Mouse (Mus musculus) liver, embryonic 11.5 days (tissue): Measurements from ENCODE around the gene 1190005I06Rik. TPM values are rescaled to one million over a fixed set of nuclear protein-coding genes. Genes with fewer than 3 reads are reported as not detected.

ENCODE experiments used
- ATAC-seq: fragments of 200-750 bp; cut with Nextera tagmentation; replicated peaks from 2 replicates; pipeline ENCODE4 v1.8.0; 2017; ENCODE audit warnings: moderate number of reproducible peaks, mild to moderate bottlenecking, moderate TSS enrichment, moderate library complexity; ENCODE audit not compliant: low FRiP score
- DNase-seq: peaks from one replicate; pipeline ENCODE4 v3.0.0-alpha.2; 2017; ENCODE audit warnings: low spot score
- H3K27ac ChIP-seq: fragments of 300-500 bp; sonication (generic); 2 replicates; pipeline ENCODE4 v1.5.1; 2014; ENCODE audit warnings: mild to moderate bottlenecking, low read depth, low read length, control low read depth
- H3K27me3 ChIP-seq: fragments of 300-500 bp; sonication (generic); replicated peaks from 2 replicates; pipeline ENCODE4 v1.6.1; 2014; ENCODE audit warnings: low read length, mixed read lengths; ENCODE audit not compliant: control insufficient read depth, insufficient read depth
- H3K36me3 ChIP-seq: fragments of 300-500 bp; sonication (generic); 2 replicates; pipeline ENCODE4 v1.6.1; 2014; ENCODE audit warnings: mild to moderate bottlenecking, low read length, moderate library complexity, mixed read lengths; ENCODE audit not compliant: control insufficient read depth, insufficient read depth
- H3K4me1 ChIP-seq: fragments of 300-500 bp; sonication (generic); replicated peaks from 2 replicates; pipeline ENCODE4 v1.6.1; 2014; ENCODE audit warnings: low read length, mixed read lengths; ENCODE audit not compliant: control insufficient read depth, insufficient read depth
- H3K4me2 ChIP-seq: fragments of 300-500 bp; sonication (generic); 2 replicates; pipeline ENCODE4 v1.6.1; 2014; ENCODE audit warnings: mild to moderate bottlenecking, control low read depth, moderate library complexity
- H3K4me3 ChIP-seq: fragments of 300-500 bp; sonication (generic); 2 replicates; pipeline ENCODE4 v1.5.1; 2014; ENCODE audit warnings: low read depth, low read length, control low read depth
- H3K9ac ChIP-seq: fragments of 300-500 bp; sonication (generic); 2 replicates; pipeline ENCODE4 v1.6.1; 2014; ENCODE audit warnings: low read depth, low read length, control low read depth
- H3K9me3 ChIP-seq: fragments of 300-500 bp; sonication (generic); 2 replicates; pipeline ENCODE4 v1.6.1; 2016; ENCODE audit warnings: low read length, inconsistent platforms, mixed read lengths; ENCODE audit not compliant: control insufficient read depth
- WGBS: fragments of 180-500 bp; shearing (Covaris S2); extraction: QIAGEN DNeasy Blood & Tissue Kit; methylation state at CpG from one replicate; pipeline ENCODE4 v1.1.7; 2014; 5-methylcytosine and 5-hydroxymethylcytosine counted together
- polyA plus RNA-seq: library from polyadenylated mRNA; unstranded; fragments of >200 nt; fragmentation: Nextera tagmentation; extraction: Ambion mirVana; gene quantifications from 2 replicates; pipeline ENCODE4 v1.2.1, GENCODE M21; 2014

The 1190005I06Rik gene
- polyA plus RNA-seq, 1 experiment from 2014 or later, result 4.1 TPM

DNA sequence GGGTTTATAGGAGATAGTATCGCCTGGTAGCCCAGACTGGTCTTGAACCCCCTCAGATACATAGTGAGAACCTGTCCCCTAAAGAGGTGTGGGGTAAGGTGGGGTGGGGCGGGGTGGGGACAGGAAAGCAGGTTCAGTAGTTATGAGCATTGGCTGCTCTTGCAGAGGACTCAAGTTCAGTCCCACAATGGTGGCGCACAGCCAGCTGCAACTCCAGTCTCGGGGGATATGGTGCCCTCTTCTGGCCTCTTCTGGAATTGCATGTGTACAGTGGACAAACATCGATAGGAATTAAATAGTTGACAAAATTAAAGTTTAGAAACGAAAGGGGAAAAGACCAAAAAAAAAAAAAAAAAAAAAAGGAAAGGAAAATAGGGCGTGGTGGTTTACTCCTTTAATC, 47.9 kb downstream of the 1190005I06Rik start:
- WGBS, result 42% methylated on average over 7 of the region's 7 CpGs
- DNase-seq, result peak; percentile 70

GRCm38 (mm10) chr8:120598579-120598978, 48.9 kb downstream of the 1190005I06Rik start:
- peak; percentile 34; the same call in 1 of the 2 replicates for ATAC-seq
- no peaks in the 10 kb centered on the region for H3K36me3 ChIP-seq
- H3K4me3 ChIP-seq, result no peak overlapping the region
- H3K9ac ChIP-seq, result no peak overlapping the region; the same call in 1 of the 2 replicates
- no peak overlapping the region for H3K27ac ChIP-seq
- no peaks in the 10 kb centered on the region for H3K27me3 ChIP-seq
- peaks cover 3% of the 10 kb centered on the region for H3K4me1 ChIP-seq
- H3K9me3 ChIP-seq, result peaks cover 5% of the 10 kb centered on the region; the same call in 1 of the 2 replicates
- WGBS, result 45% methylated on average over 24 of the region's 24 CpGs
- DNase-seq, result no peak
- peak overlapping the region; percentile 31 for H3K4me2 ChIP-seq

More for the DNA sequence above, 47.9 kb downstream of the 1190005I06Rik start:
- H3K36me3 ChIP-seq, result no peaks in the 10 kb centered on the region
- no peak overlapping the region for H3K4me3 ChIP-seq
- ATAC-seq, result no peak
- H3K27me3 ChIP-seq, result no peaks in the 10 kb centered on the region
- H3K4me1 ChIP-seq, result peaks cover 3% of the 10 kb centered on the region
- peaks cover 5% of the 10 kb centered on the region; the same call in 1 of the 2 replicates for H3K9me3 ChIP-seq
- no peak overlapping the region for H3K27ac ChIP-seq
- no peak overlapping the region for H3K9ac ChIP-seq
- H3K4me2 ChIP-seq, result no peak overlapping the region

- Histone ChIP-seq H3K4me1 (peaks cover 6% of the 10 kb centered on the region), H3K27me3 (no peaks in the 10 kb centered on the region), H3K36me3 (no peaks in the 10 kb centered on the region), H3K9ac (no peak overlapping the region), H3K27ac (no peak overlapping the region), H3K4me2 (no peak overlapping the region), H3K4me3 (no peak overlapping the region), H3K9me3 (no peaks in the 10 kb centered on the region)
- ATAC-seq (no peak), DNase-seq (no peak)
- 12% methylated on average over 5 of the region's 5 CpGs for WGBS
Observed at GRCm38 (mm10) chr8:120595963-120596362, 51.5 kb downstream of the 1190005I06Rik start.

- H3K36me3 ChIP-seq, result no peaks in the 10 kb centered on the region
- DNase-seq (no peak), ATAC-seq (no peak)
- no peaks in the 10 kb centered on the region for H3K27me3 ChIP-seq
- peaks cover 11% of the 10 kb centered on the region for H3K4me1 ChIP-seq
- no peak overlapping the region for H3K9ac ChIP-seq
- H3K9me3 ChIP-seq, result no peaks in the 10 kb centered on the region
- WGBS, result 82% methylated on average over 5 of the region's 5 CpGs
- H3K4me3 ChIP-seq, result no peak overlapping the region
- no peak overlapping the region for H3K27ac ChIP-seq
- no peak overlapping the region for H3K4me2 ChIP-seq
Observed at GRCm38 (mm10) chr8:120594571-120594970, 52.9 kb downstream of the 1190005I06Rik start.

GRCm38 (mm10) chr8:120591587-120592292, 55.7 kb downstream of the 1190005I06Rik start:
- Histone ChIP-seq H3K36me3 (peaks cover 9% of the 10 kb centered on the region; the same call in 1 of the 2 replicates), H3K9me3 (no peaks in the 10 kb centered on the region), H3K4me3 (no peak overlapping the region), H3K27ac (no peak overlapping the region), H3K9ac (no peak overlapping the region), H3K4me2 (peak overlapping the region; percentile 10; the same call in 1 of the 2 replicates), H3K27me3 (no peaks in the 10 kb centered on the region), H3K4me1 (peaks cover 20% of the 10 kb centered on the region)
- no peak for ATAC-seq
- WGBS, result 73% methylated on average over 10 of the region's 10 CpGs
- no peak for DNase-seq

GRCm38 (mm10) chr8:120589921-120590320, 57.5 kb downstream of the 1190005I06Rik start:
- peak overlapping the region; percentile 62 for H3K9ac ChIP-seq

DNA sequence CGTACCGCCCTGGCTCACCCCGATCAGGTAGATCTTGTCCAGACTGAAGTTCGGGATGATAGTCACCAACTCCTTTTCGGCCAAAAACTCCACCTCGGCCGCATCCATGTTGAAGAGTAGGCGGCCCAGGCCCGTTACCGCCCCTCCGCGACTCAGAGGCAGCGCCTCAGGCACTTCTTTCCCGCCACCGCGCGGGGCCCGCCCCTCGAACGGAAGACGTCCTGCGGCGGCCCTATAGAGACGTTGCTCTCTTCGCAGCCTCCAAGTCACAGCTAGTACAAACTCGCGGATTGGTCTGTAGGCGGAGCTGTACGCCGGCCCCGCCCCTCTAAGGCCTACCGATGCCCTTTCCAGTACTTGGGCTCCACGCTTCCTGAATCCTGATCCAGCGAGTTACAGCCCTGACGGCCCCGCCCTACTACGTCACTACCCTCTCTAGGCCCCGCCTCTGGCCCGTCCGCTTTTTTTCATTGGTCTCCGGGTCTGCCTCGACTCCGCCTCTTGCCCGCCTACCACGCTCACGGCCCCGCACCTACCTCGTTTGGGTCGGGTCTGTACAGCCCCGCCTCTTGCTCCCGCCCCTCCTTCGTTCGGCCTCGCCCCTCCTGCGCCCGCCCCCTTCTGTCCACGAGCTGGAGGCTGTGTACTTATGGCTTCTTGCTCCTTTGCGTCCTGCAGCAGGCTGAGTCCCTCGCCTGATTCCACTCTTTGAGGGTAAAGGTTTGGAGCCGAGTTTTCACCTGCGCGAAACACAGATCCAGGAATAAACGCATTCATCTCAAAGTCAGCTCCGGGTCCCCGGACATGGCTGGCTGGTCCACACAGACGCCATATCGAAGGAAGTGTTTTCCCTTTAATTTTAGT, 58.3 kb downstream of the 1190005I06Rik start, which contains the start of gene Gins2:
TSS of gene Gins2 (minus strand) at position 397 of the 864 bp plus-strand sequence.
- Histone ChIP-seq H3K9me3 (no peaks in the 10 kb centered on the region), H3K4me3 (peak within 1 kb of the TSS; percentile 96), H3K36me3 (peaks cover 23% of the 10 kb centered on the region), H3K27me3 (no peaks in the 10 kb centered on the region), H3K27ac (peak within 1 kb of the TSS; percentile 64), H3K9ac (peak within 1 kb of the TSS; percentile 95), H3K4me2 (peak within 1 kb of the TSS; percentile 93), H3K4me1 (peaks cover 21% of the 10 kb centered on the region)
- DNase-seq (peak; percentile 99), ATAC-seq (peak; percentile 98)
- WGBS, result under 1% methylated on average over 67 of the region's 67 CpGs

More at GRCm38 (mm10) chr8:120589921-120590320, 57.5 kb downstream of the 1190005I06Rik start:
- Histone ChIP-seq H3K4me3 (peak overlapping the region; percentile 59), H3K27me3 (no peaks in the 10 kb centered on the region), H3K4me1 (peaks cover 21% of the 10 kb centered on the region), H3K27ac (0 out of 2 replicates have a peak overlapping the region, but pooled peaks have one; percentile 38), H3K4me2 (peak overlapping the region; percentile 93), H3K9me3 (no peaks in the 10 kb centered on the region), H3K36me3 (peaks cover 18% of the 10 kb centered on the region)
- whole genome bisulfite sequencing, result 53% methylated on average over 2 of the region's 2 CpGs
- ATAC-seq (no peak), DNase-seq (no peak)

GRCm38 (mm10) chr8:120585521-120585920, 61.9 kb downstream of the 1190005I06Rik start:
- peaks cover 37% of the 10 kb centered on the region for H3K36me3 ChIP-seq
- peaks cover 22% of the 10 kb centered on the region for H3K4me1 ChIP-seq

More at GRCm38 (mm10) chr8:120585521-120585920, 61.9 kb downstream of the 1190005I06Rik start:
- Histone ChIP-seq H3K9me3 (no peaks in the 10 kb centered on the region), H3K4me3 (no peak overlapping the region), H3K27ac (no peak overlapping the region), H3K27me3 (no peaks in the 10 kb centered on the region), H3K9ac (no peak overlapping the region), H3K4me2 (no peak overlapping the region)
- ATAC-seq (no peak), DNase-seq (no peak)
- 94% methylated on average over 10 of the region's 10 CpGs for WGBS
